Mouse (Mus musculus) bone marrow macrophage, adult 2 months (primary cell): ENCODE results near the gene Esp6.

Experiments used
- CTCF ChIP-seq: IDR thresholded peaks from 2 replicates; pipeline ENCODE4 v1.5.1; 2012; ENCODE audit warnings: low read depth, mild to moderate bottlenecking, low read length, moderate library complexity
- POLR2A ChIP-seq: IDR thresholded peaks from 2 replicates; pipeline ENCODE4 v1.6.1; 2012; ENCODE audit warnings: mild to moderate bottlenecking, low read depth, low read length, borderline replicate concordance

DNA sequence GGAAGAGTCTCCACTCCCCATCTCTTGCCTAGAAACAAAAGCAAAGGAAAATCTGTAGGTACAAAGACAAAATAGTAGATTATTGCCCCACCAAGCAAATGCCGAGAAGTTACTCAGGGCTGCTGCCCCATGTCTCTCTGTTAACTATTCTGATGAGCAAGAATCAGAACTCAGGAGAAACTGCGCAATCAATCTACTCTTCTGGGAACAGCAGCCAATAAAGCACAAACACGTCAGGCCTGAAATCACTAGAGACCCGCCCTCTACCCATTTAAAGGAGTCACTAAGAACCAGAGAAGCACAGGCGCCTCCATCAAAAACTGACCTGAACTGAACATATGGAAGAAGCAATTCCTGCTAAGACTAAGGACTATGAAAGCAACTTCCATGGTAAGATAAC lies at the start of gene Esp6:
- TF ChIP-seq POLR2A (no peak), CTCF (no peak)
